Mouse (Mus musculus): ENCODE measurements around the gene Mrps17. TPM values are rescaled to one million over a fixed set of nuclear protein-coding genes. Genes with fewer than 3 reads are reported as not detected.

The Mrps17 gene
- polyA plus RNA-seq, 1 experiment: 128 TPM

DNA sequence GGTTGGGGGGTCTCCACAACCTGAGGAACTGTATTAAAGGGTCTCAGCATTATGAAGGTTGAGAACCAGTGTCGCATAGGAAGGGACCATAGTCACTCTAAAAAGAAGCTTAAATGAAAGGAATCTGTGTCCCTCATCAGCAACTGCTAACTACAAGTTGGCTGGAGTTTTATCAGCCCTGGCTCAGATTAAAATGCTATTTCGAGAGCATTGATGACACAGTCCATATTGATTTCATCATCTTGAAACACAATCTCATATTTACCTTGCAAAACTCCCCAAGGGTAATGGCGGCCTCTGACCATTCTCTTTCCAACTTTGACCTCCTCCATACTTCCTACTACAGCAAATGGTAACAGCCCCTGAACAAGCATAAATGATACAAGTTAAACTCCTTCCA, 24.8 kb upstream of the Mrps17 start:
- Histone ChIP-seq H3K36me3 (ENCODE audit: control insufficient read depth, insufficient read depth, low read length) (no peaks in the 10 kb centered on the region), H3K4me3 (ENCODE audit: insufficient read depth, low read depth, low read length) (no peak overlapping the region), H3K4me1 (ENCODE audit: control insufficient read depth, insufficient read depth, low read length) (0 out of 2 replicates have a peak, but pooled peaks cover 4% of the 10 kb centered on the region), H3K27ac (ENCODE audit: insufficient read depth, low read depth, low read length) (no peak overlapping the region), H3K27me3 (replicated peaks; ENCODE audit: control insufficient read depth, insufficient read depth, low read length) (no peaks in the 10 kb centered on the region)
- DNase-seq: no peak
- TF ChIP-seq CTCF (conservative IDR thresholded peaks at IDR 0.05; ENCODE audit: insufficient read depth, insufficient read length, low read depth, low read length): no peak
- no peak for TF ChIP-seq POLR2A (IDR thresholded peaks at IDR 0.05; ENCODE audit: low read depth, low read length)
- 78% methylated on average over 3 of the region's 3 CpGs for WGBS

DNA sequence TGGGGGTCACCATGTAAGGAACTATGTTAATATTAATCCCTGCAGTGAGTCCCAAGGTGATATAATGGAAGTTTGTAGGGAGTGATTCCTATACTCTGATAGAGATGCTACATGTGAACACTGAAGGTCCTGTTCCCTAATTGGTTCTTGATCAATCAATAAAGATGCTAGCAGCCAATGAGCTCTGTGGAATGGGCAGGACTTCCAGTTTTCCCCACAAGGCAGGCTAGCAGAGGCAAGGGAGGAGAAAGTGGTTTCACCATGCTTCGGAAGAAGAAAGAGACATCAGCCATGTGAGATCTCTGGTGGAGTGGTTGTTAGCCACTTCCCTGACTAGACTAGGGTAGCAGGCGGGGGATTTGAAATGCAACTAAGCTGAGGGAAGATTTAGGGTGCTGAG, 14.8 kb upstream of the Mrps17 start:
- Histone ChIP-seq H3K27ac (ENCODE audit: insufficient read depth, low read depth, low read length) (no peak overlapping the region), H3K4me3 (ENCODE audit: insufficient read depth, low read depth, low read length) (no peak overlapping the region), H3K27me3 (replicated peaks; ENCODE audit: control insufficient read depth, insufficient read depth, low read length) (no peaks in the 10 kb centered on the region), H3K36me3 (ENCODE audit: control insufficient read depth, insufficient read depth, low read length) (no peaks in the 10 kb centered on the region), H3K4me1 (ENCODE audit: control insufficient read depth, insufficient read depth, low read length) (no peaks in the 10 kb centered on the region)
- TF ChIP-seq POLR2A (IDR thresholded peaks at IDR 0.05; ENCODE audit: low read depth, low read length) (no peak), CTCF (conservative IDR thresholded peaks at IDR 0.05; ENCODE audit: insufficient read depth, insufficient read length, low read depth, low read length) (no peak)
- WGBS: 46% methylated on average over 2 of the region's 2 CpGs
- DNase-seq: no peak

DNA sequence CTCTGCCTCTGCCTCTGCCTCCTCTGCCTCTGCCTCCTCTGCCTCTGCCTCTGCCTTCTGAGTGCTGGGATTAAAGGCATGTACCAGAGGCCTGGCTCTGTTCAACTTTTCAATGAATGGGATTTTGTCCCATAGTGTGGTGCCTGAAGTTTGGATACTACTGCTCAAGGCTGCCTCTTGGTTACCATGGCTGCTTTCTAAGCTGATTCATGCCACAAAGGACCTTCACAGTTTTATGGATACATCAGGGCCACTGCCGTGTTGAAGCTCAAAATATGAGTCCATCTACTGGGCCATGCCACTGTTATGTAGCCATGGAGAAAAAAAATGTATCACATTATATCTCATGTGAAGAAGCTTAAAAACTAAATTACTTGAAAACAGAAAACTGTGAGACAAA, 13.6 kb upstream of the Mrps17 start:
- H3K4me3 ChIP-seq (ENCODE audit: insufficient read depth, low read depth, low read length): no peak overlapping the region
- H3K27ac ChIP-seq (ENCODE audit: insufficient read depth, low read depth, low read length): no peak overlapping the region
- no peak for TF ChIP-seq POLR2A (IDR thresholded peaks at IDR 0.05; ENCODE audit: low read depth, low read length)
- TF ChIP-seq CTCF (conservative IDR thresholded peaks at IDR 0.05; ENCODE audit: insufficient read depth, insufficient read length, low read depth, low read length): no peak
- no peaks in the 10 kb centered on the region for H3K27me3 ChIP-seq (replicated peaks; ENCODE audit: control insufficient read depth, insufficient read depth, low read length)
- no peaks in the 10 kb centered on the region for H3K4me1 ChIP-seq (ENCODE audit: control insufficient read depth, insufficient read depth, low read length)
- 87% methylated on average over 1 of the region's 1 CpGs for WGBS
- DNase-seq: no peak
- no peaks in the 10 kb centered on the region for H3K36me3 ChIP-seq (ENCODE audit: control insufficient read depth, insufficient read depth, low read length)

DNA sequence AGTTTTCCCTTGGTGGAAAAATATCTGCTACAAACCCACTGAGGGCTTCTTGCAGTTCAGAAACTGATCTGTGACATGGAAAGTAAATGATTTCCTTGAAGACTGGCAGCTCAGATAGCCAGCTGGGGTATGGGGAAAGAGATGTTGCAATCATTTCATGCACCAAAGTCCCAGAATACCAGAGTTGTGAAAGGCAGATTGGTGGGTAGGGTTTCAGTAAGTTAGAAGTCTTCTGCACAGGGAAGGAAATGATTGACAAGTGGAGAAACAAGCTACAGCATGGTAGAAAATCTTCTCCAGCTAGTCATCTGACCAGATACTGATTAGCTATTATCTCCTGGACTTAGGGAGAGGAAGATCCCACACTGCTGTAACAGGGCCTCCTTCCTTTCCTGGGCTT, 11.9 kb upstream of the Mrps17 start:
- H3K4me1 ChIP-seq (ENCODE audit: control insufficient read depth, insufficient read depth, low read length): no peaks in the 10 kb centered on the region
- no peaks in the 10 kb centered on the region for H3K27me3 ChIP-seq (replicated peaks; ENCODE audit: control insufficient read depth, insufficient read depth, low read length)
- no peak overlapping the region for H3K4me3 ChIP-seq (ENCODE audit: insufficient read depth, low read depth, low read length)
- TF ChIP-seq CTCF (conservative IDR thresholded peaks at IDR 0.05; ENCODE audit: insufficient read depth, insufficient read length, low read depth, low read length) (no peak), POLR2A (IDR thresholded peaks at IDR 0.05; ENCODE audit: low read depth, low read length) (no peak)
- H3K36me3 ChIP-seq (ENCODE audit: control insufficient read depth, insufficient read depth, low read length): no peaks in the 10 kb centered on the region
- DNase-seq: peak; percentile 25
- no peak overlapping the region for H3K27ac ChIP-seq (ENCODE audit: insufficient read depth, low read depth, low read length)

DNA sequence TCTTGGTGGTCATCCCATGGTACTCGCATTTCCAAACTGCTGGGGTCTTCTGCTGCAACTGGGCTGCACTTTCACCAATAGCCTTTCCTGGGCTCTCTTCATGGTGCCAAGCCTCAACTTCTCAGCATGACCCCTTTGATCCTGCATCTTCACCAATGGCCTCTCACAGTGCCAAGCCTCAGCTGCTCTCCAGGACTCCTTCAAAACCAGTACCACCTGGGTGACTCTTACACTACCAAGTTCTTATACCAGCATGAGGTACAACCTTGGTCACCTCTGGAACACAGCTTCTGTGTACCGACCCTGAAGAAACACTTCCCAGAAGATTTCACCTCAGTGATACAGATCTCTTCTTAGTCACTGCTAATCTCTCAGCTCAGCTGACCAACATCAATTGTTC, 6.9 kb upstream of the Mrps17 start, which contains the start of gene Sept14:
Gene Sept14 (minus strand): TSS at position 101 of the 400 bp plus-strand sequence.
- WGBS: 70% methylated on average over 2 of the region's 2 CpGs
- H3K4me3 ChIP-seq (ENCODE audit: insufficient read depth, low read depth, low read length): no peak within 1 kb of the TSS
- no peaks in the 10 kb centered on the region for H3K36me3 ChIP-seq (ENCODE audit: control insufficient read depth, insufficient read depth, low read length)
- no peaks in the 10 kb centered on the region for H3K27me3 ChIP-seq (replicated peaks; ENCODE audit: control insufficient read depth, insufficient read depth, low read length)
- no peaks in the 10 kb centered on the region for H3K4me1 ChIP-seq (ENCODE audit: control insufficient read depth, insufficient read depth, low read length)
- DNase-seq: no peak
- TF ChIP-seq POLR2A (IDR thresholded peaks at IDR 0.05; ENCODE audit: low read depth, low read length): no peak
- no peak for TF ChIP-seq CTCF (conservative IDR thresholded peaks at IDR 0.05; ENCODE audit: insufficient read depth, insufficient read length, low read depth, low read length)
- H3K27ac ChIP-seq (ENCODE audit: insufficient read depth, low read depth, low read length): no peak within 1 kb of the TSS

DNA sequence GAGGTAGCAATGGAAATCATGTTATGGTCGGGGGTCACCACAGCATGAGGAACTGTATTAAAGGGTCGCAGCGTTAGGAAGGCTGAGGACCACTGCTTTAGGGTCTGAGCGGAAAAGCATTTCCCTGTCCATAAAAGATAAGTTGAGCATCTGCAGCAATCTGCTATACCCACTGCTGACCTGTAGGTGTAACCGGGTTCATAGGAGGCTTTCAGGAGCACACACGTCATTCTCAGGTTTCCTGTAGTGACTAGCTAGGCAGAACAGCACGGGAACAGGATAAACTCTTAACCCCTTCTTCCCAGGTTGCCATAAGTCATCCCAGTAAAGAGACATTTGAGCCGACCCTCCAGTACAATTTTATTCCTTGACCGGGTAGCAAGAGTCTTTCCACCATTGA, 1.7 kb downstream of the Mrps17 start:
- H3K4me3 ChIP-seq (ENCODE audit: insufficient read depth, low read depth, low read length): no peak overlapping the region
- no peak for DNase-seq
- WGBS: 61% methylated on average over 9 of the region's 9 CpGs
- no peak for TF ChIP-seq CTCF (conservative IDR thresholded peaks at IDR 0.05; ENCODE audit: insufficient read depth, insufficient read length, low read depth, low read length)
- TF ChIP-seq POLR2A (IDR thresholded peaks at IDR 0.05; ENCODE audit: low read depth, low read length): no peak
- H3K4me1 ChIP-seq (ENCODE audit: control insufficient read depth, insufficient read depth, low read length): no peaks in the 10 kb centered on the region; the same call in 1 of the 2 replicates
- H3K27me3 ChIP-seq (replicated peaks; ENCODE audit: control insufficient read depth, insufficient read depth, low read length): no peaks in the 10 kb centered on the region
- H3K27ac ChIP-seq (ENCODE audit: insufficient read depth, low read depth, low read length): no peak overlapping the region
- H3K36me3 ChIP-seq (ENCODE audit: control insufficient read depth, insufficient read depth, low read length): peaks cover 2% of the 10 kb centered on the region

DNA sequence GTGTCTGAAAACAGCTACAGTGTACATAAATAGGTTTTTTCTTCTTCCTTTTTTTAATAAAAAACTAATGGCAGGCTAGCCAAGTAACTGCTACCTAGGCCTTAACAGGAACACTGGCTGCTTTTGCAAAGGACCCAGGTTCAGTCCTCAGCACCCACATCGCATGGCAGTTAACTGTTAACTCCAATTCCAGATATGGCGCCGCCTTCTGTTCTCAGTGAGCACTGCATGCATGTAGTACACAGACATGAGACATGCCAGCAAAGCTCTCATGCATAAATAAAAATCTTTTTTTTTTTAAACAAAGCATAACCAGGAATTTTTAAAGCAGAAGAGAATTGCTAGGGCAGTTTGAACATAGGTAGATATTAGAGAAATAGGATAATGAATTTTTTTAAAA, 4.9 kb downstream of the Mrps17 start:
- Histone ChIP-seq H3K4me1 (ENCODE audit: control insufficient read depth, insufficient read depth, low read length) (no peaks in the 10 kb centered on the region; the same call in 1 of the 2 replicates), H3K36me3 (ENCODE audit: control insufficient read depth, insufficient read depth, low read length) (peaks cover 2% of the 10 kb centered on the region), H3K27ac (ENCODE audit: insufficient read depth, low read depth, low read length) (no peak overlapping the region), H3K27me3 (replicated peaks; ENCODE audit: control insufficient read depth, insufficient read depth, low read length) (no peaks in the 10 kb centered on the region), H3K4me3 (ENCODE audit: insufficient read depth, low read depth, low read length) (no peak overlapping the region)
- no peak for TF ChIP-seq POLR2A (IDR thresholded peaks at IDR 0.05; ENCODE audit: low read depth, low read length)
- TF ChIP-seq CTCF (conservative IDR thresholded peaks at IDR 0.05; ENCODE audit: insufficient read depth, insufficient read length, low read depth, low read length): 0 out of 2 replicates have a peak, but pooled peaks have one; percentile 6
- DNase-seq: no peak
- WGBS: 78% methylated on average over 3 of the region's 3 CpGs
